Mouse (Mus musculus): ENCODE measurements around the gene Dlgap1.

The Dlgap1 gene

GRCm38 (mm10) chr17:70470970-70471371 lies 502.1 kb downstream of the Dlgap1 start:
- DNase-seq: no peak

GRCm38 (mm10) chr17:70472162-70472561 lies 503.3 kb downstream of the Dlgap1 start:
- DNase-seq: no peak

- no peak for DNase-seq
Observed at GRCm38 (mm10) chr17:70473871-70474270, 505.0 kb downstream of the Dlgap1 start.

GRCm38 (mm10) chr17:70483716-70484115 lies 514.8 kb downstream of the Dlgap1 start:
- DNase-seq: no peak

- no peak for DNase-seq
Observed at GRCm38 (mm10) chr17:70485668-70486067, 516.8 kb downstream of the Dlgap1 start.

GRCm38 (mm10) chr17:70486259-70486658 lies 517.4 kb downstream of the Dlgap1 start:
- no peak for DNase-seq

GRCm38 (mm10) chr17:70486831-70487230 lies 518.0 kb downstream of the Dlgap1 start:
- DNase-seq: no peak

- DNase-seq: no peak
Observed at GRCm38 (mm10) chr17:70488784-70489265, 520.0 kb downstream of the Dlgap1 start.

GRCm38 (mm10) chr17:70491575-70491974 lies 522.7 kb downstream of the Dlgap1 start:
- no peak for DNase-seq

- no peak for DNase-seq
Observed at GRCm38 (mm10) chr17:70494338-70494737, 525.5 kb downstream of the Dlgap1 start.

- no peak for DNase-seq
Observed at GRCm38 (mm10) chr17:70498256-70498655, 529.4 kb downstream of the Dlgap1 start.

- no peak for DNase-seq
Observed at GRCm38 (mm10) chr17:70501933-70502332, 533.1 kb downstream of the Dlgap1 start.

- DNase-seq: no peak
Observed at GRCm38 (mm10) chr17:70507759-70508158, 538.9 kb downstream of the Dlgap1 start.

- no peak for DNase-seq
Observed at GRCm38 (mm10) chr17:70510441-70510840, 541.6 kb downstream of the Dlgap1 start.

GRCm38 (mm10) chr17:70511401-70511800 lies 542.5 kb downstream of the Dlgap1 start:
- no peak for DNase-seq

GRCm38 (mm10) chr17:70513736-70514135 lies 544.9 kb downstream of the Dlgap1 start:
- no peak for DNase-seq

GRCm38 (mm10) chr17:70516506-70516905 lies 547.6 kb downstream of the Dlgap1 start:
- DNase-seq: no peak

- no peak for DNase-seq
Observed at GRCm38 (mm10) chr17:70517333-70517732, 548.5 kb downstream of the Dlgap1 start.

- DNase-seq: no peak
Observed at GRCm38 (mm10) chr17:70521058-70521851, 552.4 kb downstream of the Dlgap1 start.

GRCm38 (mm10) chr17:70521971-70522370 lies 553.1 kb downstream of the Dlgap1 start:
- no peak for DNase-seq

GRCm38 (mm10) chr17:70525990-70526389 lies 557.1 kb downstream of the Dlgap1 start:
- no peak for DNase-seq

- DNase-seq: no peak
Observed at GRCm38 (mm10) chr17:70527101-70527500, 558.2 kb downstream of the Dlgap1 start.

- no peak for DNase-seq
Observed at GRCm38 (mm10) chr17:70528196-70529187, 559.6 kb downstream of the Dlgap1 start.

Measured in spleen, adult 18-20 months (tissue).